Mouse (Mus musculus) thymus, postnatal 4 days (tissue): ENCODE measurements around the gene Clnk.
"Not testable (repeated sequence)": the region's sequence is repeated elsewhere in the genome, so short reads cannot be mapped to it uniquely, and the experiment has no call there.

Source experiments
- DNase-seq: peaks from one replicate; pipeline ENCODE4 v3.0.0; 2021

Clnk gene

DNA sequence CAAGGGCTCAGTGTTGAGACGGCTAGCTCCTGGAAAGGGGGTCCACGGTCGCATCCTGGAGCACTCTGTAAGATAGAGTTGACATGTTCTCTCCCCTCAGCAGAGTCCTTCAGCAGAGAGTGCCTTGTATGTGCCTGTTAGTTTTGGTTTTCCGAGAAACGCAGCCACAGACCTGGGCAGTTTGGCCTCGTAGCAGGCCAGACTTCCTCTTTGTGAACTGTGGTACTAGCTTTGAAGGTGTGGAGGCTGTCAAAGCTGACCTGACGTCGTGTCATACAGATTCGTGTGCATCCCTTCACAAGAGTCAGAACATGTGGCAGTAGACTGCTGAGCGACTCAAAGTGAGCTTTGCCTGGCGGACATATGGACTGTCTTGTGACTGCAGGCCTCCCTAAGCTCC, at the start of gene Clnk:
Clnk (minus strand) TSS at position 191 of the 400 bp plus-strand sequence.
- no peak for DNase-seq

GRCm38 (mm10) chr5:38905271-38905670, 28.7 kb upstream of the Clnk start:
- DNase-seq = no peak

GRCm38 (mm10) chr5:38904528-38905044, 28.0 kb upstream of the Clnk start:
- no peak for DNase-seq

GRCm38 (mm10) chr5:38902889-38903288, 26.3 kb upstream of the Clnk start:
- DNase-seq = no peak

GRCm38 (mm10) chr5:38899051-38899450, 22.4 kb upstream of the Clnk start:
- DNase-seq = no peak

DNA sequence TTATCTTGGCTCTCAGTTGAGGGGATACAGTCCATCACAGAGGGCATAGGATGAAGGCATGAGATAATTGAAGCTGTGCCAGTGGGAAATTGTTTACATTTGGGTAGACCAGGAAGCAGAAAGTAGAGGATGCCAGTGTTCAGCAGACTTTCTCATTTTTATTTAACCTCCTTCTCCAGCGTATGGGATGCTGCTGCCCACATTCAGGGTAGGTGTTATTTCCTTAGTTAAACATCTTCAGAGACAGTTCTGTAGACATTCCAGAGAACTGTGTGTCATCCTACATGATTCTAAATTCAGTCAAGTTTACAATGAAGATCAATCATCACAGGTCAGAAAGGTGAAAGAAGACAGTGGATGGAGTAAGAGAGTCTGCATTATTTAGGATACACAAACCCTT, 12.0 kb upstream of the Clnk start:
- no peak for DNase-seq

GRCm38 (mm10) chr5:38886623-38887275, 10.1 kb upstream of the Clnk start:
- DNase-seq = no peak

DNA sequence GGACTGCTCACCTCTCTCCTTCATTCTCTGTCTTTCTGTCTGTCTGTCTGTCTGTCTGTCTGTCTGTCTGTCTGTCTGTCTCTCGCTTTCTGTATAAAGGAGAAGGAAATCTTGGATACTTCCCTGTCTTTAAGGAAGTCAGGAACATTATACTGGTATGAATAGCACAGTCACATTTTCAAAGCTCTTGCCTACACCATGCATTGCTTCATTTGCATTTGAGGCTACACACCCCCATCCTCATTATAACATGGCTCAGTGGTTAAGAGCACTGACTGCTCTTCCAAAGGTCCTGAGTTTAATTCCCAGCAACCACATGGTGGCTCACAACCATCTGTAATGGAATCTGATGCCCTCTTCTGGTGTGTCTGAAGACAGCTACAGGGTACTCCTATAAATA, 6.0 kb upstream of the Clnk start:
- not testable (repeated sequence) for DNase-seq

- no peak for DNase-seq
These were observed 5.4 kb upstream of the Clnk start for GRCm38 (mm10) chr5:38881728-38882620.

DNA sequence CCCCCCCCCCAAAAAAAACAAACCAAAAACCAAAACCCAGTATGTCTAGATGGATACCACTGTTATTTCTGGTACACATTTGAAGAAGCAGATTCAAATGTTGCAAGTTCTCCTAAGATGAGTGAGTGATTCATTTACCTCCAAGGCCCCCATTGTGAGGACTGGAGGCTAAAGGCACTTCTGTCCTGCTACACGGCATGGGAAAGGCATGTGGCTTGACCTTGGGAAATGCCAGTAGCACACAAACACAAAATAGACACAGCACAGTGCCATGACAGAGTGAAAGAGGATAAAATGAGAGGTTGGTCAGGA, 4.8 kb upstream of the Clnk start:
- DNase-seq = no peak

- DNase-seq = no peak
These were observed 3.5 kb upstream of the Clnk start for GRCm38 (mm10) chr5:38879989-38880706.

GRCm38 (mm10) chr5:38875403-38875802, 1.2 kb downstream of the Clnk start:
- DNase-seq = no peak

- no peak for DNase-seq
These were observed 1.7 kb downstream of the Clnk start for GRCm38 (mm10) chr5:38874931-38875330.

DNA sequence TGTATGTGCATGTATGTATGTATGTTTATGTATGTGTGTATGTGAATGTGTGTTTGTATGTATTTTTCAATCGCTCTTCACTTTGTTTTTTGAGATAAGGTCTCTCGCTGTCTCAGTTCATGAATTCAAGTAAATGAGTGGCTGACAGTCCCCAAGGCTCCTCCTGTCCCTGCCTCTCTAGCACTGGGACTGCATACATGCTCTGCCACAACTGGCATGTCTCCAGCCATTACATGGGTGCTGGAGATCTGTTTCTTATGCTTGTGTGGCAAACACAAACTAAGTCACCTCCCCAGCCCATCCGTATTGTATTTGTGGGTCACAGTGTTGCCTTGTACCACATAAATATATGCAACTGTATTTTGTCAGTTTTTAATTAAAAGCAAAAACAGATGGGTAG, 3.7 kb downstream of the Clnk start:
- no peak for DNase-seq

- no peak for DNase-seq
These were observed 5.0 kb downstream of the Clnk start for GRCm38 (mm10) chr5:38871591-38871990.

GRCm38 (mm10) chr5:38870485-38870884, 6.1 kb downstream of the Clnk start:
- no peak for DNase-seq

DNA sequence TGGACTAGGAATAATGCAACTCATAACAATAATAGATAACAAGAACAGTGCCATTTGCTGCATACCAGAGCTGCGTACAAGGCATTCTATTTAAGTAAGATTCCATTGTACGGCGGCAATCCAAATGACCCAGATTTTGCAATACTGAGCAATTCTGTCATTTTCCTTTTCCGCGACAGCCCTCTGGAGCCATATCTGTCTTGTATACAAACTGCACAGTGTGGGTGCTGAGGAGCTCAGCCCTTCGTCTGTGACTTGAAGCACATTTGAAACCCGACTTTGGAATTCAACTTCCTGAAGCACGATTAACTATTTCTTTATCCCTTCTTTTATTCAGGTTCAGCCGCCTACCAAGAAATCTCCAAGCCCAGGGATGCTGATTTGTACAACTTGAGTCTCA, 6.6 kb downstream of the Clnk start:
- DNase-seq = no peak

DNA sequence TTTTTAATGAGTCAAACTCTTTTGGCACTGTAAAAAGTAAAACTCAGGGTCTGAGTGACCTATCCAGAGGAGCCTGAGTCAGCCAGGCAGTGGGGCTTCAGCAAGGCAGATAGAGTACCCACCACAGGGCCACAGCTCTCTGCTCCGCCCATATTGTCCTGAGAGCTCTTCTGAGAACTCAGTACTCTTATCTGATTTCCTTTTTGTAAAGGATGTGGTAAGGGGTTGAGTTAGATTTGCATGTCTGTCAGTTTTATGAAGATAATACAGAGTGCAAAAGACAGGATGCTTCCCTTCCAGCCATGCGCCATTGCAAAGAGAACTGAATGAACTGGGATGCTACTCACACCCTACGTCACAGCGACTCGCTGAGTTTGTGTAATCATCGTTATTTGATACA, 12.0 kb downstream of the Clnk start:
- peak; percentile 9 for DNase-seq

DNA sequence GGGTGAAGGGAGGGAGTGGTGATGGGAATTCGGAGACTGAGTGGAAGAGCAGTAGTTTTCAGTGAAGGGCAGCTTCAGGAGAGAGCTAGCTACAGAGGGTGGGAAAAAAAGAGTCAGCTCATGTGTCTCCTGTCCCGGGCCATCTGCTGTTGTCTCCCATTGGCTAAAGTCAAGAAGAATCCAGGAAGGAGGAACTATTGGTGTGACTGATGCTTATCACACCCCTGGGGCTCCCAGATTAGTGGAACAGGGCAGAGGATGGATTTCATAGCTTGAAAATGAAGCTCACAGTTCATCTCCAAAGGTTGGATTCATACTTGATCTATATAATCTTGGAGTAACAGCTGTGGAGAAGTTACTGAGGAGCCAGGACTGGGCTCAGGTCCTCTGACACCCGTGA, 13.6 kb downstream of the Clnk start:
- no peak for DNase-seq

DNA sequence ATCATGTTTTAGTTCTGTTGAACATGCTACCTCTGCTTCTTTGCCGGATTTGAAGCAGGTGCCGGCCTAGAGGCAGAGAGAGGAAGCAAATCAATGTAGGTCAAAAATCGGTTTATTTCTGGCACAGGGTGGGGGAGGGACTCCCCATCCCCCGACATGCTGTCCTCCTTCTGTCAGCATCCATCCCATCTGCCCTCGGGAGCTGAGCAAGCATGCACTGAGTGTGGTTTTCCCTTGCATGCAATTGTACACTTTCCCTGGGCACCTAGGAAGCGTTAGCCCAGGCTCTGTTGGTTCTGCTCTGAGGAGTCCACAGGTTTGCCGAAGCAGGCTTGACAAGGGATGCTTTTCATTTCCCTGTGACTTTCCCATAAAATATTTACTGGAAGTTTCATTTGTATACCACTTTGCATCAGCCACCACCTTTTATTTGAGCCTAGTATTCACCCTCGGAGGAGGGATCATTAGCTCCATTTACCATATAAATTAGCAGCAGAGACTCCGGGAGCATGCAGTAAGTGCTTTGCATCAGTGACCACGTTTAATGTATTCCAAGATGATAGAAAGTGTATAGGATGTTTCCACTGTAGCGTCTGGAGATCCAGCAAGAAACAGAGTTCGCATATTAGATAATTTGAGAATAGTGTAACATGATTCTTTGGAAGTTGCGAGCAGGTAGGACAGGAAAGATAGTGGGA, 14.2 kb downstream of the Clnk start:
- DNase-seq = no peak

GRCm38 (mm10) chr5:38858015-38858721, 18.4 kb downstream of the Clnk start:
- no peak for DNase-seq

DNA sequence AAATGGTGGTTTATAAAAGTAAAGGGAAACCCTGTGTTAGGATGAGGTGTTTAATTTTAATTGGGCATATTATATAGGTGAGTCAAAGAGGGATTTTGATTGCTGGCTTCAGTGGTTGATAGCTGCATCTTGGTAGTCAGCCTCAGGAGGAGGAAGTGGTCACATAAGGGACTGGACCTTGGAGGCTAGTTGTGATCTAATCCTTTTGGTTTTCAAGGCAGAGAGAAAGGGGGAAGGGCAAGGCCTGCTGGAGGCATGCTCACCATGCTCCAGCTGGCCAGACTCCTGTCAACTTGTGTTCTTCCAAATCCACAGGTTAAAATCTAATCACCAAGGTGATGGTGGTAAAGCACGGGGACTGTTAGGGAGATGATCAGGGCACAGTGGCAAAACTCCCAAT, 19.0 kb downstream of the Clnk start:
- DNase-seq = no peak
